ENCODE assay signal across 8 mouse cellular contexts in the genomic region with DNA sequence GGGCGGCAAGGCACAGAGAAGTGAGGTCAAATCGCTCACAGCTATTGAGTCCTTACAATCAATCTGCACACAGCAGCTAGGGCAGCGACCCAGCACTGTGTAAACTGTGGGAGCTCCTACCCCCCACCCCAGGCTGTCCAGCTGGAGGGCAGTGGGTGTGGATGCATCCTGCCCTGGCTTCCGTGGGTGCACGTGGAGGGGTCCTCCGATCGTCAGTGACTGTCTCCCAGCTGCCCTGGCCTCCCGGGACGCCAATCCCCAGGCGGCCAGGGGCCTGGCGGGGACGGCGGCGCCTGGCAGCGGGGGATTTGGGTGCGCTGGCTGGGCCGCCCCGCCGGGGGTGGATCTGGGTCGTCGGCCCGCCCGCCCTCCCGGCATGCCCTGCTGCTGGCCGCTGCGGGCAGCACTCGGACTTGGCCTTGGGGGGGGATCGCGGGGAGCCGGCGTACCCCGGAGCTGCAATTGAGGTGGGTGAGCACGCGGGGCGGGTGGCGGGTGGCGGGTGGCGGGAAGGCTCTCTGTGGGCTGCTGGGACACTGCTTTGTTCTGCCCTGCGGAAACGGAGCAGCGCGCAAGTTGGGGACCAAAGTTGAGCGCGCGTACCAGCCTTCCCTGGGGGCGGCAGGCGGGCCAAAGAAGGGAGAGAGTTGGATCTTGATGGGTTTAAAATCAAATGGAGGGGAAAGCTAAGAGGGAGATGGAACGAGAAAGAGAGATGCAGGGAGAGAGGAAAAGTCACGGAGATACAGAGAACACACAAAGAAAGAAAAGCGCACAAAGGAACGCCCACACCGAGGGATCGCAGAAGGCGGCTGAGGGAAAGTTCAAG. TPM values are rescaled to one million over a fixed set of nuclear protein-coding genes. Genes with fewer than 3 reads are reported as not detected.
DNase-seq lines count a peak whose midpoint lies in the region; ATAC-seq lines count a peak whose summit lies in the region.

A gene (plus strand): TSS at position 183 of the 829 bp plus-strand sequence.

- peak within 1 kb of the TSS; percentile 75 for H3K9ac ChIP-seq in intestine, embryonic 15.5 days
- H3K9ac ChIP-seq in liver, embryonic 13.5 days: peak within 1 kb of the TSS; percentile 59
- peak within 1 kb of the TSS; percentile 51 for H3K9ac ChIP-seq in neural tube, embryonic 15.5 days (replicated peaks)

- peaks cover 4% of the 10 kb centered on the region for H3K9me3 ChIP-seq in megakaryocyte, embryonic 14.5 days
- H3K9me3 ChIP-seq in intestine, embryonic 15.5 days: no peaks in the 10 kb centered on the region
- H3K9me3 ChIP-seq in liver, embryonic 13.5 days (replicated peaks): no peaks in the 10 kb centered on the region
- no peaks in the 10 kb centered on the region for H3K9me3 ChIP-seq in neural tube, embryonic 15.5 days (replicated peaks)

- peaks cover 69% of the 10 kb centered on the region for H3K27me3 ChIP-seq in megakaryocyte, embryonic 14.5 days (replicated peaks)
- H3K27me3 ChIP-seq in intestine, embryonic 15.5 days (replicated peaks): no peaks in the 10 kb centered on the region
- peaks cover 46% of the 10 kb centered on the region for H3K27me3 ChIP-seq in liver, embryonic 13.5 days
- H3K27me3 ChIP-seq in neural tube, embryonic 15.5 days (replicated peaks): no peaks in the 10 kb centered on the region

- H3K4me2 ChIP-seq in intestine, embryonic 15.5 days (replicated peaks): peak within 1 kb of the TSS; percentile 91
- peak within 1 kb of the TSS; percentile 65 for H3K4me2 ChIP-seq in liver, embryonic 13.5 days
- H3K4me2 ChIP-seq in neural tube, embryonic 15.5 days: peak within 1 kb of the TSS; percentile 89

- H3K4me1 ChIP-seq in megakaryocyte, embryonic 14.5 days: peaks cover 7% of the 10 kb centered on the region; the same call in 1 of the 2 replicates
- H3K4me1 ChIP-seq in intestine, embryonic 15.5 days (replicated peaks): peaks cover 21% of the 10 kb centered on the region
- peaks cover 19% of the 10 kb centered on the region; the same call in 1 of the 2 replicates for H3K4me1 ChIP-seq in liver, embryonic 13.5 days (replicated peaks)
- peaks cover 19% of the 10 kb centered on the region for H3K4me1 ChIP-seq in neural tube, embryonic 15.5 days

- H3K27ac ChIP-seq in intestine, embryonic 15.5 days: peak within 1 kb of the TSS; percentile 91
- peak within 1 kb of the TSS; percentile 51; the same call in 1 of the 2 replicates for H3K27ac ChIP-seq in liver, embryonic 13.5 days
- H3K27ac ChIP-seq in neural tube, embryonic 15.5 days (replicated peaks): no peak within 1 kb of the TSS

- no peaks in the 10 kb centered on the region for H3K36me3 ChIP-seq in megakaryocyte, embryonic 14.5 days (replicated peaks; ENCODE audit: low read length)
- peaks cover 12% of the 10 kb centered on the region; the same call in 1 of the 2 replicates for H3K36me3 ChIP-seq in intestine, embryonic 15.5 days
- no peaks in the 10 kb centered on the region for H3K36me3 ChIP-seq in liver, embryonic 13.5 days
- H3K36me3 ChIP-seq in neural tube, embryonic 15.5 days: no peaks in the 10 kb centered on the region

- ATAC-seq in megakaryocyte, adult 5-6 weeks (ENCODE audit: poor library complexity, severe bottlenecking): no peak
- peak; percentile 72 for ATAC-seq in intestine, embryonic 15.5 days
- ATAC-seq in liver, embryonic 13.5 days (ENCODE audit: low read depth): peak; percentile 73
- peak; percentile 63 for ATAC-seq in neural tube, embryonic 15.5 days (ENCODE audit: low FRiP score)

- H3K4me3 ChIP-seq in megakaryocyte, embryonic 14.5 days (replicated peaks): peak within 1 kb of the TSS; percentile 71
- peak within 1 kb of the TSS; percentile 58 for H3K4me3 ChIP-seq in intestine, embryonic 15.5 days (replicated peaks)
- H3K4me3 ChIP-seq in liver, embryonic 13.5 days (replicated peaks): peak within 1 kb of the TSS; percentile 54
- peak within 1 kb of the TSS; percentile 46 for H3K4me3 ChIP-seq in neural tube, embryonic 15.5 days (replicated peaks)

- peak; percentile 2 for DNase-seq in cerebellum, adult 8-10 months
- DNase-seq in gonadal fat pad, adult 2 months (ENCODE audit: low read depth): no peak
- no peak for DNase-seq in liver, embryonic 13.5 days
- no peak for DNase-seq in natural killer cell, adult 2 months (ENCODE audit: low spot score in 2 of 2)

- WGBS in intestine, embryonic 15.5 days: under 1% methylated on average over 51 of the region's 54 CpGs
- 3% methylated on average over 48 of the region's 54 CpGs for WGBS in liver, embryonic 13.5 days (ENCODE audit: insufficient replicate concordance)
- WGBS in neural tube, embryonic 15.5 days: 2% methylated on average over 54 of the region's 54 CpGs

RNA-seq across cellular contexts. Expression of the gene that starts here (rescaled TPM):
- not detected in 2 replicates for polyA plus RNA-seq in megakaryocyte, embryonic 14.5 days (2012; ENCODE audit: insufficient read depth, low replicate concordance)
- 0.16 TPM in 1 of 2 replicates, not detected in the other for total RNA-seq in megakaryocyte, adult 5-6 weeks (2015)
- 0.22 TPM in 1 of 2 replicates, not detected in the other for total RNA-seq in megakaryocyte, adult 5-6 weeks (2017)
- polyA plus RNA-seq in gonadal fat pad, adult 2 months (2012; rRNA removed): 21.0 and 31.6 TPM in 2 replicates
- 214 and 215 TPM in 2 replicates for polyA plus RNA-seq in intestine, embryonic 15.5 days (2015; fragmentation: Nextera tagmentation; extraction: Ambion mirVana)
- 11.7 and 12.6 TPM in 2 replicates for polyA plus RNA-seq in liver, embryonic 13.5 days (2015; fragmentation: Nextera tagmentation; extraction: Ambion mirVana)
- polyA plus RNA-seq in neural tube, embryonic 15.5 days (2015; fragmentation: Nextera tagmentation; extraction: Ambion mirVana): 14.4 and 28.2 TPM in 2 replicates

Comparison
In these comparisons a context has a peak if more than half of its experiments do, and no peak if none do; other contexts are left out.
1. RNA of the gene that starts here (polyA plus RNA-seq): 214 to 215 TPM in intestine, embryonic 15.5 days, 21.0 to 31.6 TPM in gonadal fat pad, adult 2 months, 14.4 to 28.2 TPM in neural tube, embryonic 15.5 days and 11.7 to 12.6 TPM in liver, embryonic 13.5 days; not detected in megakaryocyte, embryonic 14.5 days; every median in the first group is over 10 times any median in the second.
2. Peak in every context shown above with its lines, with median percentiles within 50 percentile points of each other: H3K4me3 ChIP-seq, H3K4me2 ChIP-seq and H3K9ac ChIP-seq.